Mouse (Mus musculus) ES-Bruce4 (cell line): ENCODE data around the gene Ccdc69.

ENCODE experiments used
- CTCF ChIP-seq: IDR thresholded peaks from one replicate; pipeline ENCODE4 v1.8.1; 2011; ENCODE audit warnings: low read depth, low read length
- EP300 ChIP-seq: IDR thresholded peaks from 2 replicates; pipeline ENCODE4 v1.6.1; 2011; ENCODE audit warnings: low read depth, low read length; ENCODE audit not compliant: insufficient read depth
- POLR2A ChIP-seq: IDR thresholded peaks from one replicate; pipeline ENCODE4 v1.8.1; 2011; ENCODE audit warnings: low read length; ENCODE audit not compliant: insufficient read depth

GRCm38 (mm10) chr11:55021458-55021857 lies 56.5 kb downstream of the Ccdc69 start:
- TF ChIP-seq CTCF (no peak), POLR2A (no peak), EP300 (no peak)
